ENCODE assay signal across 8 mouse cellular contexts in the genomic region with DNA sequence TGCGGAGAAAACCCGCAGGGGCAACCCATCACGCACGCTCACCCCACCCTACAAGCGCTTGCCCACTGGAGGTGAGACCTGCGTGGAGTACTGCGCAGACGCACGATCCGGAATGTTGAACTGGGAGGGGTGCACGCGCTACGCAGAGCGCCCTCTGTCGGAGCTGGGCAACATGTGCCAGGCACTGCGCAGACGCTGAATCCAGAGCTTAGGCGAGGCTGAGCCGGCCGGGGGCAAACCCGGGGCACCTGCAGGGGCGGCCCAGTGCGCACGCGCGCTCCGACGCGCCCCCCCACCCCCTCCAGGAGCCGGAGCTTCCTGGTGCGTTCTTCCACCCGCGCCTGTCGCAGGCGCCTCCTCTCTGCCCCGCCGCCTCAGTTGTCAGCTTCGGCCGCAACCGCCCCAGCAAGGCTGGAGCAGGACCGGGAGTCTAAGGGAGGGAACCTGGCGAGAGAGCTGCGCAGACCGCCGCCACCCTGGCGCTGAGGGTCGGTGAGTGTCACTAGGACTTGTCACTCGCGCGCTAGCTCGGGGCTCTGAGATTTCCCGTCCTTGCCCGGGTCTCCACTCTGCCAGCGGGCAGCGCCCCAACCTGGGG. TPM values are rescaled to one million over a fixed set of nuclear protein-coding genes. Genes with fewer than 3 reads are reported as not detected.
A peak's percentile ranks its signal among the peaks of the same experiment; 100 is the strongest.
DNase-seq lines count a peak whose midpoint lies in the region; ATAC-seq lines count a peak whose summit lies in the region.

A gene (plus strand): TSS at position 191 of the 598 bp plus-strand sequence.

- H3K4me1 ChIP-seq in intestine, embryonic 14.5 days (replicated peaks; ENCODE audit: control insufficient read depth, insufficient read depth, low read length), result no peaks in the 10 kb centered on the region; the same call in 1 of the 2 replicates

- H3K36me3 ChIP-seq in intestine, embryonic 14.5 days (ENCODE audit: control insufficient read depth, insufficient read depth, low read length), result no peaks in the 10 kb centered on the region

- WGBS in intestine, embryonic 14.5 days, result under 1% methylated on average over 55 of the region's 55 CpGs

- H3K4me3 ChIP-seq in intestine, embryonic 14.5 days (ENCODE audit: low read depth, low read length), result peak within 1 kb of the TSS; percentile 73

- DNase-seq in adrenal gland, adult (ENCODE audit: inconsistent age in 2 of 2, low spot score in 1 of 2), result peak; percentile 97 to 98
- DNase-seq in embryo, embryonic 10.5 days (ENCODE audit: low spot score), result peak; percentile 96
- DNase-seq in gastrocnemius, postnatal 25 days, result peak; percentile 96
- peak; percentile 92 for DNase-seq in intestine, embryonic 14.5 days (ENCODE audit: low spot score)
- DNase-seq in left cerebral cortex, postnatal 14 days (ENCODE audit: low spot score in 2 of 2), result peak; percentile 96 to 98
- peak; percentile 98 for DNase-seq in mesoderm, embryonic 11.5 days (ENCODE audit: low read depth, low spot score)
- DNase-seq in right cerebral cortex, postnatal 36 days (ENCODE audit: low spot score in 2 of 2), result peak; percentile 93 to 97
- DNase-seq in yolk sac, embryonic 10.5 days (ENCODE audit: low spot score), result peak; percentile 94

- ATAC-seq in intestine, embryonic 14.5 days (replicated peaks; ENCODE audit: low FRiP score, low TSS enrichment, low read depth), result peak; percentile 95

- H3K27me3 ChIP-seq in intestine, embryonic 14.5 days (replicated peaks; ENCODE audit: control insufficient read depth, insufficient read depth, low read length), result peaks cover 19% of the 10 kb centered on the region

- peak within 1 kb of the TSS; percentile 54 for H3K9ac ChIP-seq in intestine, embryonic 14.5 days (ENCODE audit: low read length)

- 0 out of 2 replicates have a peak within 1 kb of the TSS, but pooled peaks have one; percentile 1 for H3K27ac ChIP-seq in intestine, embryonic 14.5 days (ENCODE audit: low read depth)

- peak within 1 kb of the TSS; percentile 96 for H3K4me2 ChIP-seq in intestine, embryonic 14.5 days (ENCODE audit: low read length)

- intact Hi-C loops in left cerebral cortex, postnatal 14 days (cut with DNase I), result loop anchor here (5.0 kb wide), 3 partner anchors 130 to 210 kb away; a partner anchor contains a TSS

- no peaks in the 10 kb centered on the region for H3K9me3 ChIP-seq in intestine, embryonic 14.5 days (ENCODE audit: control insufficient read depth, low read length)

RNA-seq across cellular contexts. Expression of the gene that starts here (rescaled TPM):
- total RNA-seq in gastrocnemius, postnatal 25 days (2021), result 1 to 10 TPM; 6.7 to 7.3 TPM
- polyA plus RNA-seq in intestine, embryonic 14.5 days (2014; fragmentation: Nextera tagmentation; extraction: Ambion mirVana), result 12.8 and 15.5 TPM in 2 replicates
- total RNA-seq in left cerebral cortex, postnatal 14 days (2021), result 100 to 1,000 TPM; 111 to 118 TPM

Comparison
In these comparisons a context has a peak if more than half of its experiments do, and no peak if none do; other contexts are left out.
1. Peak in every context shown above with its lines: DNase-seq, ATAC-seq, H3K4me3 ChIP-seq and H3K27ac ChIP-seq.
2. RNA of the gene that starts here (total RNA-seq): 111 to 118 TPM in left cerebral cortex, postnatal 14 days; 6.7 to 7.3 TPM in gastrocnemius, postnatal 25 days; every median in the first group is over 10 times any median in the second.